Mouse (Mus musculus): ENCODE measurements around the gene Ubl4b.

The Ubl4b gene

GRCm38 (mm10) chr3:107582130-107582874, 27.4 kb upstream of the Ubl4b start:
- no peaks in the 10 kb centered on the region for H3K27me3 ChIP-seq (ENCODE audit: control insufficient read depth, insufficient read depth, low read length, poor library complexity, severe bottlenecking)
- DNase-seq (ENCODE audit: low read depth, low spot score): no peak

GRCm38 (mm10) chr3:107581103-107582010, 26.5 kb upstream of the Ubl4b start:
- H3K27me3 ChIP-seq (ENCODE audit: control insufficient read depth, insufficient read depth, low read length, poor library complexity, severe bottlenecking): no peaks in the 10 kb centered on the region
- DNase-seq (ENCODE audit: low read depth, low spot score): no peak
- no peaks in the 10 kb centered on the region for H3K36me3 ChIP-seq (ENCODE audit: control insufficient read depth, insufficient read depth, low read length, poor library complexity, severe bottlenecking)

More at GRCm38 (mm10) chr3:107582130-107582874, 27.4 kb upstream of the Ubl4b start:
- H3K36me3 ChIP-seq (ENCODE audit: control insufficient read depth, insufficient read depth, low read length, poor library complexity, severe bottlenecking): no peaks in the 10 kb centered on the region

GRCm38 (mm10) chr3:107579466-107579865, 24.6 kb upstream of the Ubl4b start:
- H3K36me3 ChIP-seq (ENCODE audit: control insufficient read depth, insufficient read depth, low read length, poor library complexity, severe bottlenecking): no peaks in the 10 kb centered on the region
- H3K27me3 ChIP-seq (ENCODE audit: control insufficient read depth, insufficient read depth, low read length, poor library complexity, severe bottlenecking): no peaks in the 10 kb centered on the region
- peak; percentile 61 for DNase-seq (ENCODE audit: low read depth, low spot score)

GRCm38 (mm10) chr3:107577810-107578390, 23.0 kb upstream of the Ubl4b start:
- no peak for DNase-seq (ENCODE audit: low read depth, low spot score)
- no peaks in the 10 kb centered on the region for H3K27me3 ChIP-seq (ENCODE audit: control insufficient read depth, insufficient read depth, low read length, poor library complexity, severe bottlenecking)
- H3K36me3 ChIP-seq (ENCODE audit: control insufficient read depth, insufficient read depth, low read length, poor library complexity, severe bottlenecking): no peaks in the 10 kb centered on the region

GRCm38 (mm10) chr3:107576807-107577206, 21.9 kb upstream of the Ubl4b start:
- no peaks in the 10 kb centered on the region for H3K27me3 ChIP-seq (ENCODE audit: control insufficient read depth, insufficient read depth, low read length, poor library complexity, severe bottlenecking)
- DNase-seq (ENCODE audit: low read depth, low spot score): no peak

GRCm38 (mm10) chr3:107571205-107571604, 16.3 kb upstream of the Ubl4b start:
- peak; percentile 12 for DNase-seq (ENCODE audit: low read depth, low spot score)
- H3K36me3 ChIP-seq (ENCODE audit: control insufficient read depth, insufficient read depth, low read length, poor library complexity, severe bottlenecking): no peaks in the 10 kb centered on the region
- H3K27me3 ChIP-seq (ENCODE audit: control insufficient read depth, insufficient read depth, low read length, poor library complexity, severe bottlenecking): no peaks in the 10 kb centered on the region

More at GRCm38 (mm10) chr3:107576807-107577206, 21.9 kb upstream of the Ubl4b start:
- no peaks in the 10 kb centered on the region for H3K36me3 ChIP-seq (ENCODE audit: control insufficient read depth, insufficient read depth, low read length, poor library complexity, severe bottlenecking)

- no peaks in the 10 kb centered on the region for H3K36me3 ChIP-seq (ENCODE audit: control insufficient read depth, insufficient read depth, low read length, poor library complexity, severe bottlenecking)
- H3K27me3 ChIP-seq (ENCODE audit: control insufficient read depth, insufficient read depth, low read length, poor library complexity, severe bottlenecking): no peaks in the 10 kb centered on the region
- no peak for DNase-seq (ENCODE audit: low read depth, low spot score)
Observed at GRCm38 (mm10) chr3:107568721-107569120, 13.8 kb upstream of the Ubl4b start.

GRCm38 (mm10) chr3:107567766-107568165, 12.9 kb upstream of the Ubl4b start:
- Histone ChIP-seq H3K36me3 (ENCODE audit: control insufficient read depth, insufficient read depth, low read length, poor library complexity, severe bottlenecking) (no peaks in the 10 kb centered on the region), H3K27me3 (ENCODE audit: control insufficient read depth, insufficient read depth, low read length, poor library complexity, severe bottlenecking) (no peaks in the 10 kb centered on the region)
- no peak for DNase-seq (ENCODE audit: low read depth, low spot score)

GRCm38 (mm10) chr3:107565331-107565730, 10.5 kb upstream of the Ubl4b start:
- Histone ChIP-seq H3K36me3 (ENCODE audit: control insufficient read depth, insufficient read depth, low read length, poor library complexity, severe bottlenecking) (no peaks in the 10 kb centered on the region), H3K27me3 (ENCODE audit: control insufficient read depth, insufficient read depth, low read length, poor library complexity, severe bottlenecking) (no peaks in the 10 kb centered on the region)
- no peak for DNase-seq (ENCODE audit: low read depth, low spot score)

GRCm38 (mm10) chr3:107563880-107564279, 9.0 kb upstream of the Ubl4b start:
- DNase-seq (ENCODE audit: low read depth, low spot score): no peak
- H3K27me3 ChIP-seq (ENCODE audit: control insufficient read depth, insufficient read depth, low read length, poor library complexity, severe bottlenecking): no peaks in the 10 kb centered on the region
- no peaks in the 10 kb centered on the region for H3K36me3 ChIP-seq (ENCODE audit: control insufficient read depth, insufficient read depth, low read length, poor library complexity, severe bottlenecking)

- DNase-seq (ENCODE audit: low read depth, low spot score): no peak
- no peaks in the 10 kb centered on the region for H3K36me3 ChIP-seq (ENCODE audit: control insufficient read depth, insufficient read depth, low read length, poor library complexity, severe bottlenecking)
- H3K27me3 ChIP-seq (ENCODE audit: control insufficient read depth, insufficient read depth, low read length, poor library complexity, severe bottlenecking): no peaks in the 10 kb centered on the region
Observed at GRCm38 (mm10) chr3:107562591-107562990, 7.7 kb upstream of the Ubl4b start.

- no peak for DNase-seq (ENCODE audit: low read depth, low spot score)
- no peaks in the 10 kb centered on the region for H3K27me3 ChIP-seq (ENCODE audit: control insufficient read depth, insufficient read depth, low read length, poor library complexity, severe bottlenecking)
- H3K36me3 ChIP-seq (ENCODE audit: control insufficient read depth, insufficient read depth, low read length, poor library complexity, severe bottlenecking): no peaks in the 10 kb centered on the region
Observed at GRCm38 (mm10) chr3:107562104-107562503, 7.2 kb upstream of the Ubl4b start.

- DNase-seq (ENCODE audit: low read depth, low spot score): peak; percentile 45
- Histone ChIP-seq H3K27me3 (ENCODE audit: control insufficient read depth, insufficient read depth, low read length, poor library complexity, severe bottlenecking) (no peaks in the 10 kb centered on the region), H3K36me3 (ENCODE audit: control insufficient read depth, insufficient read depth, low read length, poor library complexity, severe bottlenecking) (no peaks in the 10 kb centered on the region)
Observed at GRCm38 (mm10) chr3:107559183-107559582, 4.3 kb upstream of the Ubl4b start.

- no peaks in the 10 kb centered on the region for H3K27me3 ChIP-seq (ENCODE audit: control insufficient read depth, insufficient read depth, low read length, poor library complexity, severe bottlenecking)
- DNase-seq (ENCODE audit: low read depth, low spot score): no peak
- H3K36me3 ChIP-seq (ENCODE audit: control insufficient read depth, insufficient read depth, low read length, poor library complexity, severe bottlenecking): no peaks in the 10 kb centered on the region
Observed at GRCm38 (mm10) chr3:107558740-107559139, 3.9 kb upstream of the Ubl4b start.

Measured in splenic B cell, adult 2 months (primary cell).